Mouse (Mus musculus): ENCODE data around the gene Gm29666.
"Not testable (repeated sequence)": the region's sequence is repeated elsewhere in the genome, so short reads cannot be mapped to it uniquely, and the experiment has no call there.

Gene Gm29666

GRCm38 (mm10) chr15:84903843-84904385 is 15.9 kb downstream of the Gm29666 start:
- no peak for DNase-seq (ENCODE audit: low read depth, low spot score)

GRCm38 (mm10) chr15:84898077-84898476 is 21.8 kb downstream of the Gm29666 start:
- DNase-seq (ENCODE audit: low read depth, low spot score), result no peak

GRCm38 (mm10) chr15:84896664-84897063 is 23.2 kb downstream of the Gm29666 start:
- DNase-seq (ENCODE audit: low read depth, low spot score), result no peak

- not testable (repeated sequence) for DNase-seq (ENCODE audit: low read depth, low spot score)
Observed at GRCm38 (mm10) chr15:84896216-84896615, 23.6 kb downstream of the Gm29666 start.

GRCm38 (mm10) chr15:84891658-84892057 is 28.2 kb downstream of the Gm29666 start:
- peak; percentile 46 for DNase-seq (ENCODE audit: low read depth, low spot score)

GRCm38 (mm10) chr15:84891246-84891645 is 28.6 kb downstream of the Gm29666 start:
- no peak for DNase-seq (ENCODE audit: low read depth, low spot score)

DNA sequence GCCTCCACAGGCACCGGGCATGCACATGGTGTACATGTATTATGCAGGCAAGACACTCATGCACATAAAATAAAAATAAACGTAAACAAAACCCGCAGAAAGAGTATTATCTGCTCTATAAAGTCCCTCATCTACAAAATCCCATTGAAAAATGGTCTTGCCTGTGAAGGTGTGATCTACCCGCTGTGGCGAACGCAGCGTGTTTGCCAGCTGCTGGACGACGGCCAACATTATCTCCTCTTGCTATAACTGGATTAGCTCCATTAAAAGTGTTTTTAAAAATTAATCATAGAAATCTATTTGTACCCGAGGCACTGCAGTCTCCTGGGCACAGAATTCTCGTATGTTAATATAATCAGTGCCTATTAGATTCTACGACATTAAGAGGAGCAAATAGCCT is 31.8 kb downstream of the Gm29666 start:
- DNase-seq (ENCODE audit: low read depth, low spot score), result no peak

- DNase-seq (ENCODE audit: low read depth, low spot score), result no peak
Observed at GRCm38 (mm10) chr15:84877029-84877815, 42.6 kb downstream of the Gm29666 start.

- DNase-seq (ENCODE audit: low read depth, low spot score), result no peak
Observed at GRCm38 (mm10) chr15:84873867-84874266, 46.0 kb downstream of the Gm29666 start.

DNA sequence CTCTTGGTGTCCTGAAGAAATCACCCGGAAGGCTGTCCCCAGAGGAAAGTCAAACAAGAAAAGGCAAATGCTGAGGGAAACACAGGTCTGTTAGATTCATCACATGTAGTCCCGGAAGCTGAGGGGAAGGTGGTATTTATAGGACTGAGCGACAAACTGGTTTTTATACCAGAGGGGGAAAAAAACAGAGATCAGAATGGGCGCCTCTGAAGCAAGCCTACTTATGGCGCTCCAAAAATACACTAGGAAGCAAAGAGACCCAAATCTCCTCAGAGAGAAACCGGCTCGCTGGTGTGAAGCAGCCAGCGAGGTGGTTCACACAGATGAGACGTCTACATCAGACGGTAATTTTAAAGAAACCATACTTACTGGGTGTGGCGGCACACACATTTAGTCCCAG is 46.8 kb downstream of the Gm29666 start:
- no peak for DNase-seq (ENCODE audit: low read depth, low spot score)

DNA sequence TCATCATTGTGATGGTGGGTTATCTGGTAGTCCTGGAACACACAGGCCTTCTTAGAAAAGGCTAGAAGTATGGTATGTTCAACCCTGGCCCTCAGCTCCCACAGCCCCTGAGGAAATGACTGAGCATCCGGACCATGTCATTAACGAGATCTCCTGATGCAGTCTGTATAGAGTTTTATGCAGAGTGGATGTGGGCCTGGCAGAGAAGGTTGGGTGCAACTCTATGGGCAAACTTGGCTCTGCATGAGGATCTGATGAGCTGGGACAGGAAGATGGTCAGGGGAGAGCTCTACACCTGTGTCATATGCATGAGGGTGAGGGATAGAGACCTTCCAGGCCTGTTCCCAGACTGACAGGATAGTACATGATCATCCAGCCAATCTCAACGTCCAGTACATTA is 48.0 kb downstream of the Gm29666 start:
- DNase-seq (ENCODE audit: low read depth, low spot score), result no peak

GRCm38 (mm10) chr15:84861911-84862310 is 57.9 kb downstream of the Gm29666 start:
- no peak for DNase-seq (ENCODE audit: low read depth, low spot score)

Data from c-Kit-negative CD71-positive TER-119-positive erythroid progenitor cells, embryonic 14.5 days (primary cell).